Mouse (Mus musculus): Measurements from ENCODE around the gene Olfr993. TPM values are rescaled to one million over a fixed set of nuclear protein-coding genes. Genes with fewer than 3 reads are reported as not detected.

Gene Olfr993
- total RNA-seq, 1 experiment, result not detected

GRCm38 (mm10) chr2:85409369-85409768, 5.3 kb downstream of the Olfr993 start, which contains the start of gene Olfr992:
TSS of gene Olfr992 (minus strand) at chr2:85409469.
- Histone ChIP-seq H3K9me3 (ENCODE audit: control insufficient read depth, insufficient read depth, low read depth, low read length) (no peaks in the 10 kb centered on the region), H3K9ac (ENCODE audit: insufficient read depth, low read depth, low read length, poor library complexity, severe bottlenecking) (no peak within 1 kb of the TSS), H3K36me3 (ENCODE audit: control insufficient read depth, insufficient read depth, low read length, poor library complexity, severe bottlenecking) (no peaks in the 10 kb centered on the region), H3K27ac (ENCODE audit: insufficient read depth, low read depth, low read length, poor library complexity, severe bottlenecking) (no peak within 1 kb of the TSS), H3K4me1 (ENCODE audit: control insufficient read depth in 2 of 2, insufficient read depth in 2 of 2, low read length in 2 of 2, poor library complexity in 1 of 2) (no peaks in the 10 kb centered on the region), H3K4me3 (ENCODE audit: insufficient read depth in 1 of 2, low read depth in 1 of 2, low read length in 2 of 2, poor library complexity in 1 of 2, severe bottlenecking in 1 of 2) (no peak within 1 kb of the TSS)
- in situ Hi-C loops (cut with MboI; ENCODE audit: low sequenced_read_pairs in 2 of 2, unreplicated experiment in 2 of 2), result no loop called here
- no peak for TF ChIP-seq CHD2 (IDR thresholded peaks at IDR 0.05; ENCODE audit: low read depth, low read length)
- no peak for TF ChIP-seq HCFC1 (IDR thresholded peaks at IDR 0.05; ENCODE audit: borderline replicate concordance, insufficient read depth, low read length)
- TF ChIP-seq ZNF384 (IDR thresholded peaks at IDR 0.05; ENCODE audit: low read depth, low read length), result no peak
- no peak for TF ChIP-seq ZC3H11A (IDR thresholded peaks at IDR 0.05; ENCODE audit: borderline replicate concordance, low read depth, low read length)
- TF ChIP-seq MAFK (IDR thresholded peaks at IDR 0.05; ENCODE audit: insufficient read depth, low read depth, low read length), result no peak
- no peak for DNase-seq (ENCODE audit: low read depth, low spot score)

Other genes starting within 250 kb of the Olfr993 start
- gene Lrrc55, start 217.7 kb downstream of the Olfr993 start, total RNA-seq (2012; rRNA removed), result 0.05 and 0.36 TPM in 2 replicates
- not detected in 2 replicates for gene Olfr987, start 75.6 kb downstream of the Olfr993 start, total RNA-seq (2012; rRNA removed)
- gene Olfr988, start 51.6 kb downstream of the Olfr993 start, total RNA-seq (2012; rRNA removed), result not detected in 2 replicates
- not detected in 2 replicates for gene Olfr992, start 5.4 kb downstream of the Olfr993 start, total RNA-seq (2012; rRNA removed)
- not detected in 2 replicates for gene Olfr994, start 21.6 kb upstream of the Olfr993 start, total RNA-seq (2012; rRNA removed)
- gene Olfr995, start 28.8 kb upstream of the Olfr993 start, total RNA-seq (2012; rRNA removed), result not detected in 2 replicates
- not detected in 2 replicates for gene 4833423E24Rik, start 104.1 kb upstream of the Olfr993 start, total RNA-seq (2012; rRNA removed)
- not detected in 2 replicates for gene Olfr996, start 164.3 kb upstream of the Olfr993 start, total RNA-seq (2012; rRNA removed)
- not detected in 2 replicates for gene Olfr998, start 174.1 kb upstream of the Olfr993 start, total RNA-seq (2012; rRNA removed)
- gene Olfr1000, start 197.0 kb upstream of the Olfr993 start, total RNA-seq (2012; rRNA removed), result not detected in 2 replicates
- not detected in 2 replicates for gene Olfr1002, start 235.8 kb upstream of the Olfr993 start, total RNA-seq (2012; rRNA removed)
- gene Olfr154, start 249.6 kb upstream of the Olfr993 start, total RNA-seq (2012; rRNA removed), result not detected in 2 replicates

Measured in ES-E14 (cell line).